Mouse (Mus musculus): ENCODE results near the gene Cpm. TPM values are rescaled to one million over a fixed set of nuclear protein-coding genes. Genes with fewer than 3 reads are reported as not detected.

Gene Cpm
- polyA plus RNA-seq, 2 experiments, result 24.4 to 41.6 TPM

DNA sequence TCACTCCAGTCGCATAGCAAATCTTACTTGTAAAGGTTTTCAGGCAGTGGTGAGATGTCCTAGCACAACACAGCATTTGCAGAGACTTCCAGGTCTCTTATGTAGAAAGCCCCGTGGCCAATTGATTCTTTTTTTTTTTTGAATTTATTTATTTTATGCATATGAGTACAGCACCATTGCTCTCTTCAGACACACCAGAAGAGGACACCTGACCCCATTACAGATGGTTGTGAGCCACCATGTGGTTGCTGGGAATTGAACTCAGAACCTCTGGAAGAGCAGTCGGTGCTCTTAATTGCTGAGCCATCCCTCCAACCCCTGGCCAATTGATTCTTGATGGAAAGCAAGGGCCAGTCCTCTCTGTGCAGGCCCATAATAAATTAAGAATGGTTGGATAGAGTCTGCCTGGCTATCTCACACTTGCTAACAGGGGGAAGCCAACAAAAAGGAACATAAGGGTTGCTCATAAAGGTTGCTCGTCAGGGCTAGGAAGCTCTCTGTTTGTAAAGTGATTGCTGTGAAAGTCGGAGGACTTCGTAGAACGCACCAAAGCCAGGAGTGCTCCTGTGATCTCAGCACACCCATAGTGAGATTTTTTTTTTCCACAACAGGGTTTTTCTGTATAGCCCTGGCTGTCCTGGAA is 9.4 kb downstream of the Cpm start:
- peaks cover 4% of the 10 kb centered on the region for H3K4me1 ChIP-seq (ENCODE audit: control insufficient read depth, insufficient read depth, low read length)
- H3K27me3 ChIP-seq (ENCODE audit: control insufficient read depth, insufficient read depth, low read length), result no peaks in the 10 kb centered on the region
- ATAC-seq (ENCODE audit: low FRiP score, low read depth), result no peak
- H3K9ac ChIP-seq (ENCODE audit: low read depth, low read length, severe bottlenecking), result no peak overlapping the region
- no peak for TF ChIP-seq POLR2A (IDR thresholded peaks at IDR 0.05; ENCODE audit: borderline replicate concordance, extremely low read depth, insufficient read depth, insufficient read length)
- H3K27ac ChIP-seq (replicated peaks; ENCODE audit: low read depth, low read length), result no peak overlapping the region
- H3K36me3 ChIP-seq (ENCODE audit: control insufficient read depth, insufficient read depth, low read length), result no peaks in the 10 kb centered on the region
- H3K9me3 ChIP-seq (ENCODE audit: control insufficient read depth, low read length), result no peaks in the 10 kb centered on the region
- no peak overlapping the region for H3K4me3 ChIP-seq (replicated peaks; ENCODE audit: low read length)
- DNase-seq (ENCODE audit: low spot score), result no peak
- WGBS, result 85% methylated on average over 7 of the region's 7 CpGs
- no peak overlapping the region for H3K4me2 ChIP-seq (replicated peaks; ENCODE audit: low read depth, low read length, severe bottlenecking)

DNA sequence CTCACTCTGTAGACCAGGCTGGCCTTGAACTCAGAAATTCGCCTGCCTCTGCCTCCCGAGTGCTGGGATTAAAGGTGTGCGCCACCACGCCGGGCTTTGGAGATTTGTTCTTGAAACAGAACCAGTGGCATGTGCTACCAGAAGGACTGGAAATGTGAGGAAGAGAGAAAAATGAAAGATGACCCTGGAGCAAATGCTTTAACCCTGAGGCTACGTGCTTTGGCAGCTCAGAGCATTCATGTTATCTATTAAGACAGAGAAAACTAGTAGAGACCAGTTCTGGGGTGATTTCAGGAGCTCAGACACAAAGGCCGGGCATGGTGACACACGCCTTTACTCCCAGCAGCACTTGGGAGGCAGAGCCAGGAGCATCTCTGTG is 9.9 kb downstream of the Cpm start:
- Histone ChIP-seq H3K9me3 (ENCODE audit: control insufficient read depth, low read length) (no peaks in the 10 kb centered on the region), H3K27ac (replicated peaks; ENCODE audit: low read depth, low read length) (no peak overlapping the region), H3K27me3 (ENCODE audit: control insufficient read depth, insufficient read depth, low read length) (no peaks in the 10 kb centered on the region), H3K4me1 (ENCODE audit: control insufficient read depth, insufficient read depth, low read length) (peaks cover 10% of the 10 kb centered on the region), H3K4me3 (replicated peaks; ENCODE audit: low read length) (no peak overlapping the region), H3K9ac (ENCODE audit: low read depth, low read length, severe bottlenecking) (no peak overlapping the region), H3K4me2 (replicated peaks; ENCODE audit: low read depth, low read length, severe bottlenecking) (no peak overlapping the region), H3K36me3 (ENCODE audit: control insufficient read depth, insufficient read depth, low read length) (no peaks in the 10 kb centered on the region)
- no peak for TF ChIP-seq POLR2A (IDR thresholded peaks at IDR 0.05; ENCODE audit: borderline replicate concordance, extremely low read depth, insufficient read depth, insufficient read length)
- ATAC-seq (ENCODE audit: low FRiP score, low read depth), result no peak
- no peak for DNase-seq (ENCODE audit: low spot score)
- 96% methylated on average over 8 of the region's 8 CpGs for WGBS

DNA sequence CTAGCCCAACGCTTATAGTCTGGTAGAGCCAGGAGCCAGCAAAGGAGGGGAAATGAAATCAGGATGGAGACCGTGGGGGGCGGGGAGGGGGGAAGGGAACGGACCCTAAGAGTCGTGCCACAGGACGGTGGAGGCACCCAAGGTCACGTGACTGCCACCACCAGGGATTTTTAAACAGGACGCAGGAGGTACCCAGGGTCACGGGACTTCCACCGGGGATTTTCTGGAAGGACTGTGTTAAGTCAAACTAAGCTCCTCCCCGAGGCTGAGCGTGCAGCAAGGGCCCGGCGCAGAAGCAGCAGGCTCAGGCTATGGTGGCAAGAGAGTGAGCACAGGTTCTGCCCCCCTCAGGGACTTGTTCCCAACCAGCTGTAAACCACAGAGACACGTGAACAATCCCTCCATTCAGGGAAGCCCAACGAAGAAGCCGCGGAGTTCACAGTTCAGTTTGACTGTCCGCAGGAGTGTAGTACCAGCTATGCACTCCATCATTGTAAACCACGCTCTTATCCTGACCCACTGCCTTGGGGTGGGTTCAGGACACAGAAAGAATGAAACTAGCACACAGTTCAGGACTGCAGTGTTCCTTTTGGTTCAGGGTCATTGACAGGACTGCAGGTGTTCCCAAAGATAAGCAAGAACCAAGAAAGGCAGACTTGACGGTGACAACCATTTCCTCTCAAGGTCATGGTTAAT is 10.7 kb downstream of the Cpm start:
- ATAC-seq (ENCODE audit: low FRiP score, low read depth) (no peak), DNase-seq (ENCODE audit: low spot score) (no peak)
- Histone ChIP-seq H3K27me3 (ENCODE audit: control insufficient read depth, insufficient read depth, low read length) (no peaks in the 10 kb centered on the region), H3K4me2 (replicated peaks; ENCODE audit: low read depth, low read length, severe bottlenecking) (no peak overlapping the region), H3K9me3 (ENCODE audit: control insufficient read depth, low read length) (no peaks in the 10 kb centered on the region), H3K27ac (replicated peaks; ENCODE audit: low read depth, low read length) (no peak overlapping the region), H3K36me3 (ENCODE audit: control insufficient read depth, insufficient read depth, low read length) (no peaks in the 10 kb centered on the region), H3K9ac (ENCODE audit: low read depth, low read length, severe bottlenecking) (no peak overlapping the region), H3K4me1 (ENCODE audit: control insufficient read depth, insufficient read depth, low read length) (peaks cover 16% of the 10 kb centered on the region), H3K4me3 (replicated peaks; ENCODE audit: low read length) (no peak overlapping the region)
- TF ChIP-seq POLR2A (IDR thresholded peaks at IDR 0.05; ENCODE audit: borderline replicate concordance, extremely low read depth, insufficient read depth, insufficient read length), result no peak
- 53% methylated on average over 21 of the region's 21 CpGs for WGBS

DNA sequence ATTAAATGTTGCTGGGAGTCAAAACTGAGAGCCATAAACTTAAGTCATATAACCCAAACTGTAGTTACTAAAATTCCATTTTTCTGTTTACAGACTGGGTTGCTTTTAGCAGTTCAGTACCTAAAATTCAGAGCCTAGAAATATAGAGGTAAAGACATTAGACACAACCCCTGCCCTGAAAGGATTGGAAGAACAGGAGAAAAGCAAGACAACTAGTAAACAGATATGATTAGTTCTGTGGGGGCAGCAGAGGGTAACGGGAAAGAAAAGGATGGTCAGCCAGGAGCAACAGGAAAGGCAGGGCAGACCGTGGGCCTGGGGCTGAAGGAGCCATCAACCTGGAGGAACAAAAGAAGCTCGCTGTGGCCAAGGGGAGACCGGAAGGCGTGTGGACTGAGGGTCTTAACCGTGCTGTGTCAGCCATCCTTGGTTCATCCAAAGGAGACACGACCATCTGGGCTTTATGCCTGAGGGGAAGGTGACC is 11.3 kb downstream of the Cpm start:
- WGBS, result 81% methylated on average over 7 of the region's 7 CpGs
- DNase-seq (ENCODE audit: low spot score) (no peak), ATAC-seq (ENCODE audit: low FRiP score, low read depth) (no peak)
- peaks cover 16% of the 10 kb centered on the region for H3K4me1 ChIP-seq (ENCODE audit: control insufficient read depth, insufficient read depth, low read length)
- no peak overlapping the region for H3K4me2 ChIP-seq (replicated peaks; ENCODE audit: low read depth, low read length, severe bottlenecking)
- no peaks in the 10 kb centered on the region for H3K27me3 ChIP-seq (ENCODE audit: control insufficient read depth, insufficient read depth, low read length)
- no peak overlapping the region for H3K27ac ChIP-seq (replicated peaks; ENCODE audit: low read depth, low read length)
- no peak overlapping the region for H3K4me3 ChIP-seq (replicated peaks; ENCODE audit: low read length)
- H3K36me3 ChIP-seq (ENCODE audit: control insufficient read depth, insufficient read depth, low read length), result no peaks in the 10 kb centered on the region
- H3K9ac ChIP-seq (ENCODE audit: low read depth, low read length, severe bottlenecking), result no peak overlapping the region
- no peaks in the 10 kb centered on the region for H3K9me3 ChIP-seq (ENCODE audit: control insufficient read depth, low read length)
- no peak for TF ChIP-seq POLR2A (IDR thresholded peaks at IDR 0.05; ENCODE audit: borderline replicate concordance, extremely low read depth, insufficient read depth, insufficient read length)

DNA sequence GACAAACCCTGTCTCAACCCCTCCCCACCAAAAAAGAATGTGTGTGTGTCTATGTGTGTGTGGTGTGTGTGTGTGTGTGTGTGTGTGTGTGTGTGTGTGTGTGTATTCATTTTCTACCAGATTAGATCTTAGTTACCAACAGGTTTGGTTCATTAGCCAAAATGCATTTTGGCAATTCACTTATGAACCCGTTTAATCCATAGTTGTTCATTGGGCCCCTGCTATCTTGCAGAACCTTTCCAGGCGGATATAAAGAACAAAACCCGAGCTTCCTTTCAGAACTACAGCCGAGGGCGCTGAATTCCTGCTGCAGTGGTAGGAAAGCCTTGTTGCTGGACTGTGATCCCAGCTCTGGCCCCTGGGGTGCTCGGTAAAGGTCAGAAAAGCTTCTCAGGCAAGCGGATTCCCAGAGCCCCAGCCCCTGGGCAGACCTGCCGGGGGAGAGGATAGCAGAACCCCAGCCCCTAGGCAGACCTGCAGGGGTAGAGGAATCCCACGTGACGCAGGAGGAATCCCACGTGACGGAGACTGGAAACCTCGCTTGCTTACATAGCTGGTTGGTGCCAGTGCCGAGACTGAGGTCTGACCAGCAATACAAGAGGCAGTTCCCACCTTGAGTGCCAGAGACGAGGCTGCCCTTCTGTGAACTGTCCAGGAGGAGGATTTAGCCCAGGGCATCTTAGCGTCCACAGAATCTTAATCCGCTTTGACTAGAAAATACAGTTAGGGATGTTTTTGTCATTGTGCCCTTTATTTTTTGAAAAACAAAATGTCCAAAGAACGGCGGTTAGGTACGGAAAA is 12.3 kb downstream of the Cpm start:
- DNase-seq (ENCODE audit: low spot score) (no peak), ATAC-seq (ENCODE audit: low FRiP score, low read depth) (no peak)
- H3K4me3 ChIP-seq (replicated peaks; ENCODE audit: low read length), result no peak overlapping the region
- no peak for TF ChIP-seq POLR2A (IDR thresholded peaks at IDR 0.05; ENCODE audit: borderline replicate concordance, extremely low read depth, insufficient read depth, insufficient read length)
- WGBS, result 56% methylated on average over 20 of the region's 20 CpGs
- H3K9ac ChIP-seq (ENCODE audit: low read depth, low read length, severe bottlenecking), result no peak overlapping the region
- peaks cover 16% of the 10 kb centered on the region for H3K4me1 ChIP-seq (ENCODE audit: control insufficient read depth, insufficient read depth, low read length)
- H3K36me3 ChIP-seq (ENCODE audit: control insufficient read depth, insufficient read depth, low read length), result no peaks in the 10 kb centered on the region
- no peaks in the 10 kb centered on the region for H3K27me3 ChIP-seq (ENCODE audit: control insufficient read depth, insufficient read depth, low read length)
- no peak overlapping the region for H3K27ac ChIP-seq (replicated peaks; ENCODE audit: low read depth, low read length)
- H3K4me2 ChIP-seq (replicated peaks; ENCODE audit: low read depth, low read length, severe bottlenecking), result 0 out of 2 replicates have a peak overlapping the region, but pooled peaks have one; percentile 16
- H3K9me3 ChIP-seq (ENCODE audit: control insufficient read depth, low read length), result no peaks in the 10 kb centered on the region
